24 mouse cellular contexts compared by ENCODE assay signal in the genomic region with DNA sequence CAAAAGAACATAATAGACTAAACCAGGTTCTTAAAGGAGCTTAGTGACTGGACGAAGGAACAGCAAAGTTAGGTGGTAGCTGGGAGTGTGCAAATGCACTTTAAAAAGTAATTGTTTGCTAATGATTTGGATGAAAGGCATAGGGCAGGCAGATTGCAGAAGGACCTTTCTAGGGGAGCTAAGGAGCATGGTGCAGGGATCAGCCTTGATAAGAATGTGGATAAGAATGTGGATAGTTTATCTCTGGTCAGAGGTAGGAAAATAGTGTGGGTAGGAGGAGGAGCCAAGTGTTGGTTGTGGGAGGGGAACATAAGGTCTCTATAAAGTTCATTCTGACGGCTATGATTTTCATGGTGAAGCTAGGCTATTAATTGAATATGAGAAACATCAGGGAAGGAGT. TPM values are rescaled to one million over a fixed set of nuclear protein-coding genes. Genes with fewer than 3 reads are reported as not detected.
DNase-seq lines count a peak whose midpoint lies in the region; ATAC-seq and TF ChIP-seq lines count a peak whose summit lies in the region.
"Had no signal": no experiment of that assay in that cellular context is flagged by ENCODE, and none has a peak within 500 bp of the region (broad histone marks: within the 10 kb centered on the region; RNA-seq: fewer than 3 reads in every experiment).

No protein-coding gene starts in this region.

- 0 out of 2 replicates have a peak, but pooled peaks have one; percentile 28 for TF ChIP-seq EP300 in lung, postnatal 0 days (IDR thresholded peaks at IDR 0.05)
- no peak for TF ChIP-seq EP300 in stomach, postnatal 0 days (optimal IDR thresholded peaks at IDR 0.05)

- no peaks in the 10 kb centered on the region for H3K27me3 ChIP-seq in lung, postnatal 0 days (replicated peaks; ENCODE audit: insufficient read depth, low read length)
- H3K27me3 ChIP-seq in stomach, embryonic 14.5 days (ENCODE audit: control insufficient read depth, insufficient read depth, low read length) = no peaks in the 10 kb centered on the region
- no peaks in the 10 kb centered on the region for H3K27me3 ChIP-seq in stomach, postnatal 0 days (ENCODE audit: control insufficient read depth, insufficient read depth, low read length)
- H3K27me3 ChIP-seq in stomach, embryonic 15.5 days (replicated peaks) = no peaks in the 10 kb centered on the region
- no peaks in the 10 kb centered on the region for H3K27me3 ChIP-seq in stomach, embryonic 16.5 days (ENCODE audit: control insufficient read depth, insufficient read depth, low read length)
- H3K27me3 ChIP-seq: CH12.LX, Patski had no signal

- no peak overlapping the region for H3K4me2 ChIP-seq in lung, postnatal 0 days (replicated peaks; ENCODE audit: low read depth, low read length)
- H3K4me2 ChIP-seq in stomach, embryonic 14.5 days (replicated peaks; ENCODE audit: low read depth, low read length) = no peak overlapping the region
- H3K4me2 ChIP-seq in stomach, postnatal 0 days (replicated peaks; ENCODE audit: low read depth) = no peak overlapping the region
- H3K4me2 ChIP-seq in stomach, embryonic 15.5 days = no peak overlapping the region
- H3K4me2 ChIP-seq in stomach, embryonic 16.5 days (ENCODE audit: low read depth, low read length) = no peak overlapping the region

- no peak overlapping the region for H3K9ac ChIP-seq in lung, postnatal 0 days (replicated peaks; ENCODE audit: low read depth)
- H3K9ac ChIP-seq in stomach, embryonic 14.5 days (replicated peaks; ENCODE audit: low read depth, low read length) = no peak overlapping the region
- no peak overlapping the region for H3K9ac ChIP-seq in stomach, postnatal 0 days (ENCODE audit: low read length)
- no peak overlapping the region for H3K9ac ChIP-seq in stomach, embryonic 15.5 days
- H3K9ac ChIP-seq in stomach, embryonic 16.5 days (ENCODE audit: low read length) = no peak overlapping the region

- no peak for TF ChIP-seq CTCF in lung, postnatal 0 days (IDR thresholded peaks at IDR 0.05)
- no peak for TF ChIP-seq CTCF in stomach, postnatal 0 days (IDR thresholded peaks at IDR 0.05; ENCODE audit: low read depth)

- H3K9me3 ChIP-seq in lung, postnatal 0 days (ENCODE audit: low read length) = no peaks in the 10 kb centered on the region
- no peaks in the 10 kb centered on the region for H3K9me3 ChIP-seq in stomach, embryonic 14.5 days (ENCODE audit: control insufficient read depth, low read depth, low read length)
- H3K9me3 ChIP-seq in stomach, postnatal 0 days (ENCODE audit: control insufficient read depth, low read length) = no peaks in the 10 kb centered on the region
- H3K9me3 ChIP-seq in stomach, embryonic 15.5 days = no peaks in the 10 kb centered on the region
- H3K9me3 ChIP-seq in stomach, embryonic 16.5 days (replicated peaks; ENCODE audit: control insufficient read depth, low read length) = no peaks in the 10 kb centered on the region
- H3K9me3 ChIP-seq: G1E had no signal

- H3K4me1 ChIP-seq in lung, postnatal 0 days (ENCODE audit: insufficient read depth, low read depth, low read length) = peaks cover 6% of the 10 kb centered on the region; the same call in 1 of the 2 replicates
- H3K4me1 ChIP-seq in stomach, embryonic 14.5 days (ENCODE audit: control insufficient read depth, insufficient read depth, low read length) = peaks cover 5% of the 10 kb centered on the region
- no peaks in the 10 kb centered on the region for H3K4me1 ChIP-seq in stomach, postnatal 0 days (replicated peaks; ENCODE audit: control insufficient read depth, insufficient read depth)
- no peaks in the 10 kb centered on the region for H3K4me1 ChIP-seq in stomach, embryonic 15.5 days
- H3K4me1 ChIP-seq in stomach, embryonic 16.5 days (ENCODE audit: control insufficient read depth, insufficient read depth, low read length) = peaks cover 8% of the 10 kb centered on the region; the same call in 1 of the 2 replicates

- DNase-seq in lung, postnatal 0 days (ENCODE audit: low spot score) = no peak
- no peak for DNase-seq in lung, postnatal 25 days (ENCODE audit: low spot score)
- no peak for DNase-seq in stomach, postnatal 0 days (ENCODE audit: low spot score)
- no peak for DNase-seq in natural killer cell, adult 2 months (ENCODE audit: low spot score in 2 of 2)
- no peak for DNase-seq in cerebellum, adult 18-20 months
- DNase-seq: adrenal gland, adult 2 months; adrenal gland, adult 8-10 months; adrenal gland, postnatal 10 days; adrenal gland, postnatal 14 days; adrenal gland, postnatal 25 days; adrenal gland, postnatal 36 days; B cell, adult 2 months; cerebellum, adult 11 months; cerebellum, adult 11-12 months had no signal

- no peak overlapping the region for H3K27ac ChIP-seq in lung, postnatal 0 days (ENCODE audit: low read length)
- H3K27ac ChIP-seq in stomach, embryonic 14.5 days (ENCODE audit: low read length) = no peak overlapping the region
- no peak overlapping the region for H3K27ac ChIP-seq in stomach, postnatal 0 days (replicated peaks)
- no peak overlapping the region for H3K27ac ChIP-seq in stomach, embryonic 15.5 days
- no peak overlapping the region for H3K27ac ChIP-seq in stomach, embryonic 16.5 days (ENCODE audit: low read length)

- H3K4me3 ChIP-seq in lung, postnatal 0 days (ENCODE audit: low read depth, low read length) = no peak overlapping the region
- no peak overlapping the region for H3K4me3 ChIP-seq in stomach, embryonic 14.5 days (ENCODE audit: low read depth, low read length)
- H3K4me3 ChIP-seq in stomach, postnatal 0 days (ENCODE audit: low read depth, low read length) = no peak overlapping the region
- no peak overlapping the region for H3K4me3 ChIP-seq in stomach, embryonic 15.5 days (replicated peaks)
- no peak overlapping the region for H3K4me3 ChIP-seq in stomach, embryonic 16.5 days (replicated peaks; ENCODE audit: low read length)

- ATAC-seq in lung, postnatal 0 days = 0 out of 2 replicates have a peak, but pooled peaks have one; percentile 2
- ATAC-seq in stomach, embryonic 14.5 days (ENCODE audit: insufficient number of reproducible peaks, insufficient read depth, low FRiP score, low read depth) = peak; percentile 49
- ATAC-seq in stomach, postnatal 0 days (ENCODE audit: low FRiP score, low TSS enrichment) = no peak
- peak; percentile 73 for ATAC-seq in stomach, embryonic 15.5 days (ENCODE audit: insufficient read depth, low FRiP score, low read depth)
- peak; percentile 61; the same call in 1 of the 2 replicates for ATAC-seq in stomach, embryonic 16.5 days (ENCODE audit: insufficient read depth, low FRiP score)
- ATAC-seq: activated CD4-positive, CD25-positive, alpha-beta regulatory T cell, adult 4 months; CD4-positive, CD25-positive, alpha-beta regulatory T cell, adult 4 months; Patski had no signal

- WGBS in lung, postnatal 0 days = 40% methylated on average over 2 of the region's 2 CpGs
- WGBS in stomach, embryonic 14.5 days = 33% methylated on average over 2 of the region's 2 CpGs
- 49% methylated on average over 2 of the region's 2 CpGs for WGBS in stomach, postnatal 0 days
- 48% methylated on average over 2 of the region's 2 CpGs for WGBS in stomach, embryonic 15.5 days
- WGBS in stomach, embryonic 16.5 days = 36% methylated on average over 2 of the region's 2 CpGs

- no peaks in the 10 kb centered on the region for H3K36me3 ChIP-seq in lung, postnatal 0 days (ENCODE audit: insufficient read depth, low read length)
- no peaks in the 10 kb centered on the region for H3K36me3 ChIP-seq in stomach, embryonic 14.5 days (ENCODE audit: control insufficient read depth, insufficient read depth, low read length)
- no peaks in the 10 kb centered on the region for H3K36me3 ChIP-seq in stomach, postnatal 0 days (ENCODE audit: control insufficient read depth, insufficient read depth, low read length)
- H3K36me3 ChIP-seq in stomach, embryonic 15.5 days = no peaks in the 10 kb centered on the region
- H3K36me3 ChIP-seq in stomach, embryonic 16.5 days (ENCODE audit: control insufficient read depth, insufficient read depth, low read length) = no peaks in the 10 kb centered on the region
- H3K36me3 ChIP-seq: G1E had no signal

RNA-seq across cellular contexts. Expression of gene Nobox, which starts 29.4 kb away (rescaled TPM):
- polyA plus RNA-seq in lung, postnatal 0 days (2015; fragmentation: Nextera tagmentation; extraction: Ambion mirVana) = not detected in 2 replicates
- polyA plus RNA-seq in stomach, embryonic 14.5 days (2014; fragmentation: Nextera tagmentation; extraction: Ambion mirVana) = not detected in 2 replicates
- polyA plus RNA-seq in stomach, postnatal 0 days (2015; fragmentation: Nextera tagmentation; extraction: Ambion mirVana) = not detected in 2 replicates
- 0.06 TPM in 1 of 2 replicates, not detected in the other for polyA plus RNA-seq in stomach, embryonic 15.5 days (2015; fragmentation: Nextera tagmentation; extraction: Ambion mirVana)
- polyA plus RNA-seq in stomach, embryonic 16.5 days (2015; fragmentation: Nextera tagmentation; extraction: Ambion mirVana) = not detected in 2 replicates
- polyA plus RNA-seq: activated CD4-positive, CD25-positive, alpha-beta regulatory T cell, adult 4 months; adrenal gland, adult 2 months; brain, embryonic 14.5 days; C2C12; CD4-positive, CD25-positive, alpha-beta regulatory T cell, adult 4 months; Patski had no signal
